Mouse (Mus musculus) neural tube, embryonic 15.5 days (tissue): Measurements from ENCODE around the gene Mllt6. TPM values are rescaled to one million over a fixed set of nuclear protein-coding genes. Genes with fewer than 3 reads are reported as not detected.
"Not testable (repeated sequence)": the region's sequence is repeated elsewhere in the genome, so short reads cannot be mapped to it uniquely, and the experiment has no call there.

Experiments used
- ATAC-seq: fragments of 200-750 bp; cut with Nextera tagmentation; 2 replicates; pipeline ENCODE4 v1.8.0; 2017; ENCODE audit warnings: mild to moderate bottlenecking, moderate TSS enrichment, moderate library complexity; ENCODE audit not compliant: low FRiP score
- H3K27ac ChIP-seq: fragments of 300-500 bp; sonication (generic); replicated peaks from 2 replicates; pipeline ENCODE4 v1.5.1; 2015; ENCODE audit warnings: mild to moderate bottlenecking, inconsistent platforms
- H3K27me3 ChIP-seq: fragments of 300-500 bp; sonication (generic); replicated peaks from 2 replicates; pipeline ENCODE4 v1.6.1; 2015; ENCODE audit warnings: inconsistent platforms
- H3K36me3 ChIP-seq: fragments of 300-500 bp; sonication (generic); 2 replicates; pipeline ENCODE4 v1.6.1; 2015; ENCODE audit warnings: inconsistent platforms
- H3K4me1 ChIP-seq: fragments of 300-500 bp; sonication (generic); 2 replicates; pipeline ENCODE4 v1.6.1; 2015; ENCODE audit warnings: inconsistent platforms
- H3K4me2 ChIP-seq: fragments of 300-500 bp; sonication (generic); 2 replicates; pipeline ENCODE4 v1.6.1; 2015; ENCODE audit warnings: inconsistent platforms, mild to moderate bottlenecking, moderate library complexity
- H3K4me3 ChIP-seq: fragments of 300-500 bp; sonication (generic); replicated peaks from 2 replicates; pipeline ENCODE4 v1.5.1; 2015; ENCODE audit warnings: mild to moderate bottlenecking, inconsistent platforms
- H3K9ac ChIP-seq: fragments of 300-500 bp; sonication (generic); replicated peaks from 2 replicates; pipeline ENCODE4 v1.6.1; 2015; ENCODE audit warnings: mild to moderate bottlenecking, inconsistent platforms
- H3K9me3 ChIP-seq: fragments of 300-500 bp; sonication (generic); replicated peaks from 2 replicates; pipeline ENCODE4 v1.6.1; 2016; ENCODE audit warnings: inconsistent platforms
- WGBS: fragments of 180-500 bp; shearing (Covaris S2); methylation state at CpG from one replicate; pipeline ENCODE4 v1.1.7; 2015; ENCODE audit warnings: mixed read lengths; 5-methylcytosine and 5-hydroxymethylcytosine counted together
- microRNA-seq: library from miRNA; unstranded; fragments of <30 nt; microRNA quantifications from one replicate; pipeline ENCODE4, GENCODE M21; 2017
- polyA plus RNA-seq: library from polyadenylated mRNA; unstranded; fragments of >200 nt; fragmentation: Nextera tagmentation; extraction: Ambion mirVana; gene quantifications from 2 replicates; pipeline ENCODE4 v1.2.1, GENCODE M21; 2015

Gene Mllt6
- polyA plus RNA-seq, 1 experiment from 2014 or later: 3.1 TPM

DNA sequence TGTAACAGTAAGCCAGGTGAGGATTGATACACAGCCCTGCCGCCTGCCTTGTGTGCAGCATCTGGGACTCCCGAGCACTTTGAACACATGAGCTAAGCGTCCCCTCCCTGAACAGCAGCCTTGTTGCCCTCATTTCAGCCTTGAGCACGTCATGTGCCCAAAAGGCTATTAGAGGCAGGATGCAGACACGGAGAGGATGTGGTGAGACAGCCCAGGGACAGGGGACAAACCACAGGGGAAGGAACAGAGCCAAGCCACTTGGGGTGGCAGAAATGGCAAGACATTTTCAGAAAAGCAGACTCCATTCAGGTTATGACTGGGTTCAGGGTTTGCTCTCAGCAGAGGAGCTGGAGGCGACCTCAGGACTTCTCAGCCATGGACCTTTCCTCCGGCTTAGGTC, 65.1 kb downstream of the Mllt6 start:
- Histone ChIP-seq H3K27me3 (no peaks in the 10 kb centered on the region), H3K4me1 (no peaks in the 10 kb centered on the region), H3K4me3 (no peak overlapping the region), H3K9me3 (no peaks in the 10 kb centered on the region), H3K4me2 (no peak overlapping the region), H3K36me3 (peaks cover 83% of the 10 kb centered on the region), H3K9ac (no peak overlapping the region), H3K27ac (no peak overlapping the region)
- WGBS: 84% methylated on average over 7 of the region's 7 CpGs
- no peak for ATAC-seq

- Histone ChIP-seq H3K4me1 (no peaks in the 10 kb centered on the region), H3K4me2 (no peak overlapping the region), H3K9me3 (no peaks in the 10 kb centered on the region), H3K9ac (no peak overlapping the region), H3K27me3 (no peaks in the 10 kb centered on the region), H3K4me3 (no peak overlapping the region), H3K36me3 (peaks cover 79% of the 10 kb centered on the region), H3K27ac (no peak overlapping the region)
- WGBS: 92% methylated on average over 7 of the region's 7 CpGs
- no peak for ATAC-seq
These were observed 65.5 kb downstream of the Mllt6 start for GRCm38 (mm10) chr11:97728730-97729129.

- H3K9me3 ChIP-seq: no peaks in the 10 kb centered on the region
- H3K36me3 ChIP-seq: peaks cover 33% of the 10 kb centered on the region
- WGBS: 57% methylated on average over 10 of the region's 10 CpGs
- no peaks in the 10 kb centered on the region for H3K27me3 ChIP-seq
- H3K27ac ChIP-seq: no peak overlapping the region
- H3K9ac ChIP-seq: no peak overlapping the region
- H3K4me1 ChIP-seq: no peaks in the 10 kb centered on the region
- ATAC-seq: no peak
- no peak overlapping the region for H3K4me3 ChIP-seq
- H3K4me2 ChIP-seq: no peak overlapping the region
These were observed 70.5 kb downstream of the Mllt6 start for GRCm38 (mm10) chr11:97733689-97734088.

DNA sequence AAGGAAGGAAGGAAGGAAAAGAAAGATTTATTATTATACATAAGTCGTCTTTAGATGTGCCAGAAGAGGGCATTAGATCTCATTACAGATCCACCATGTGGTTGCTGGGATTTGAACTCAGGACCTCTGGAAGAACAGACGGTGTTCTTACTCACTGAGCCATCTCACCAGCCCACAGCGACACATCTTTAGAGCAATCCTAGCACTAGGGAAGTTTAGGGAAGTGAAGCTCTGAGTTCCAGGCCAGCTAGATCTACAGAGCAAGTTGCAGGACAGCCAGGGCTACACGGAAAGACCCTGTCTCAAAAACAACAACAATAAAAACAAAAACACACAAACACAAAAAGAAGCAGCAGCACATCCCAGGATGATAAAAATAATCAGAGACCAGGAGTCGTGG, 71.6 kb downstream of the Mllt6 start:
- not testable (repeated sequence) for H3K4me3 ChIP-seq, H3K4me1 ChIP-seq, H3K9ac ChIP-seq, H3K9me3 ChIP-seq, ATAC-seq, H3K27me3 ChIP-seq, H3K27ac ChIP-seq, H3K4me2 ChIP-seq
- 89% methylated on average over 5 of the region's 5 CpGs for WGBS
- H3K36me3 ChIP-seq: peaks cover 25% of the 10 kb centered on the region

Small RNA genes within 50 kb of the gene (microRNA-seq; reads per million reads assigned to microRNA genes)
- gene Gm24158 (not detected), gene Mir6927 (not detected)

Other genes starting within 250 kb of the Mllt6 start
- gene Arhgap23, start 247.9 kb upstream of the Mllt6 start, polyA plus RNA-seq: 8.0 and 9.2 TPM in 2 replicates
- gene 4933428G20Rik, start 163.1 kb upstream of the Mllt6 start, polyA plus RNA-seq: 1.2 and 1.4 TPM in 2 replicates
- gene Srcin1, start 87.2 kb upstream of the Mllt6 start, polyA plus RNA-seq: 7.2 and 10.5 TPM in 2 replicates
- 2.1 TPM in 2 replicates for gene Epop, start 33.7 kb upstream of the Mllt6 start, polyA plus RNA-seq
- gene Cisd3, start 22.4 kb downstream of the Mllt6 start, polyA plus RNA-seq: 46.9 and 50.1 TPM in 2 replicates
- 17.6 and 17.7 TPM in 2 replicates for gene Pcgf2, start 37.1 kb downstream of the Mllt6 start, polyA plus RNA-seq
- 458 and 459 TPM in 2 replicates for gene Psmb3, start 40.0 kb downstream of the Mllt6 start, polyA plus RNA-seq
- gene Pip4k2b, start 81.3 kb downstream of the Mllt6 start, polyA plus RNA-seq: 3.8 and 5.0 TPM in 2 replicates
- gene Cwc25, start 103.1 kb downstream of the Mllt6 start, polyA plus RNA-seq: 16.2 and 16.4 TPM in 2 replicates
- 0.63 and 0.88 TPM in 2 replicates for gene 1700001P01Rik, start 112.5 kb downstream of the Mllt6 start, polyA plus RNA-seq
- gene Rpl23, start 119.0 kb downstream of the Mllt6 start, polyA plus RNA-seq: 314 and 372 TPM in 2 replicates
- gene Lasp1, start 135.6 kb downstream of the Mllt6 start, polyA plus RNA-seq: 136 and 143 TPM in 2 replicates
- gene B230217C12Rik, start 177.4 kb downstream of the Mllt6 start, polyA plus RNA-seq: 41.8 and 47.2 TPM in 2 replicates
- gene Fbxo47, start 220.7 kb downstream of the Mllt6 start, polyA plus RNA-seq: 0.49 and 0.69 TPM in 2 replicates